Mouse (Mus musculus) urinary bladder, postnatal 4 days (tissue): Measurements from ENCODE around the gene Clk3.

Source experiments
- DNase-seq, 2 experiments: peaks; one replicate each; pipeline ENCODE4 v3.0.0; 2021 to 2022; ENCODE audit warnings: low spot score in 2 of 2

Clk3 gene

GRCm38 (mm10) chr9:57765364-57766351 lies at the start of gene Clk3:
Clk3 (minus strand) TSS chr9:57765860.
- DNase-seq = peak; percentile 55 to 69

DNA sequence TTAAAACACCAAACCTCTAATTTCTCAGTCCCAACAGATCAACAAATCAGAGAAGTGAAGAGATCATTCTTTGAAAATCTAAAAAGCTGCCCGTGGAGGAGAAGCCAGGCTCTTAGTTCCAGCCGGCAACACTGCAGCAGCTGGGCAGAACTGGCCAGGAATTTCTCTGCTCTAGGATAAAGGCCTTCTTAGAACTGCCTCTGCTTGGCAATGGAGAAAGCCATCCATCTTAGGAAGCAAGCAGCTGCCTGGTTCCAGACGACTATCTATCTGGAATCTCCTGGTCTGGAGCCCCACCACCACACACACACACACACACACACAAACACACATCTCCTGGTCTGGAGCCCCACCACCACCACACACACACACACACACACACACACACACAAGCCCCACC lies 49.2 kb upstream of the Clk3 start:
- DNase-seq = no peak

DNA sequence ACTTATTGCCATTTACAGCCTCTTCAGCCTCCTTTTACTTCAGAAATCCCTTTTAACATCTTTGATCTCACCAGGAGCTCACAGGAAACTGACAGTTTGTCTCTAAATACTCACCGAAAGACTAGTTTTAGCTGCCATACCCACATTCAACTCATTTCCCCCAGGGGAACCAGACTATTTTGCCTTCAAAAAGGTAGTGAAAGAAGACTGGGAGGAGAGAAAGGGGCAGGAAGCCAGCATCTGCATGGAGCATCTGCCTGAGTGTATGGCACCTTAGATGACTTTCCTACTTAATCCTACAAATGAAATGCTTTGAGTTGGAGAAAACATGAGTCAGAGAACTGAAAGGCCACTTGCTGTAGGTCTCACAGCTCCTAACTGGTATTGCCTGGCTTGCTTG lies 48.4 kb upstream of the Clk3 start:
- no peak for DNase-seq

DNA sequence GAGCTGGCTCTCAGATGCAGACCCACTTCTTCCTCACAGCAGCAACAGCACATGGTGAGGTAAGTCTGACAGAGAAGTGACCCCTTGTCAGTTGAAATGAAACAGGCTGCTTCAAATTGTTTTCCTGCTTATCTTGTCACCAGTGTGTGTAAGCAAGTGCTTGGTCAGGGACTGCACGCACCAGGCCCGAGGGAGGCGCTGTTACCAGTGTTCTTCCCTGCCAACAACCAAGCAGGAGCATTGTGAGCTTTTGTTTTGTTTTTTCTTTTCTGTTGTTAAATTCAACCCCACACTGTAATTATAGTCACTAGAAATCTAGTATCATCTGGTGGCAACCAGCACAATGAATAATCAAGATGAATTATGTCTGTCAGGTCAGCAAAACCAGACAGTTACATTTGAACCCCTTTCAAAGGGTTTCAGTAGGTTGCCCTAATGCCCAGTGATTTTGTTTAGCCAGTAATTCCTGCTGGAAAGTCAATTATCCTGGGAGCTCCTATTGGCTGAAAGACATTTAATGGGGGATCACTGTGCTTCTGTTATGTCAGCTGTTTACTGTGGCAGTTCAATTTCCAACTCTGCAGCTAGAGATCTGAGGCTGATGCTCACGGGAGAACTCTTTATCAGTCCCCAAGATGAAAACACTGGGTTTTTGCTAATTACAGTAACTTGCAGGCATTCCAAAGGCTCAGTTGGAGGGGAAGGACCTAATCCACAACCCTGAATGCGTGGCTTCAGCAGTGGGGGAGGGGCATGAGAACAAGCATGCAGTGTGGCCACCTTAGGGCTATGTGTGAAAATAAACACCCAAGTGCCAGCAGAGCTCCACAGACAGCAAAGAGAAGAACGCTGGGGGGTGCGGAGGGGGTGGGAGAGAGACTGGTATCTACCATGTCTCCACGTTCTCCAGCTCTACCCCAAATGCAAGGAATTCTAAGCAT lies 46.4 kb upstream of the Clk3 start:
- no peak for DNase-seq

DNA sequence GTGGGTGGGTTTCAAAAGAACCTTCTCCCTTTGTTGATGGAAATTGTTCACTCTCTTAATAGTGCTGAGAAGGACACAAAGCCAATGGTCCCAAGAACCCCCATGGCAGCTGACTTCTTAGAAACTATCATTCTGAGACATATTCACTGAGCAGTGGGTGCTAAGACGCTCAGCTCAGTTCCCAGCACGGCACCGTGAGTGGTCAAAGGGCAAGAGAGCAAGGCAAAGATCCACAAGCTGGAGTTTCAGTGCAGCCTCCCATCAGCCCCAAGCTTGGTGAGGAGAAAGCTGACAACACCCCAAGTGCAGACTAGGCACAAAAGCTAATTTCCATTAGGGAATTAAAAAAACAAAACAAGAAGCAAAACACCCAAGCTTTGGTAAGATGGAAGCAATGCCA lies 45.0 kb upstream of the Clk3 start:
- no peak for DNase-seq

DNA sequence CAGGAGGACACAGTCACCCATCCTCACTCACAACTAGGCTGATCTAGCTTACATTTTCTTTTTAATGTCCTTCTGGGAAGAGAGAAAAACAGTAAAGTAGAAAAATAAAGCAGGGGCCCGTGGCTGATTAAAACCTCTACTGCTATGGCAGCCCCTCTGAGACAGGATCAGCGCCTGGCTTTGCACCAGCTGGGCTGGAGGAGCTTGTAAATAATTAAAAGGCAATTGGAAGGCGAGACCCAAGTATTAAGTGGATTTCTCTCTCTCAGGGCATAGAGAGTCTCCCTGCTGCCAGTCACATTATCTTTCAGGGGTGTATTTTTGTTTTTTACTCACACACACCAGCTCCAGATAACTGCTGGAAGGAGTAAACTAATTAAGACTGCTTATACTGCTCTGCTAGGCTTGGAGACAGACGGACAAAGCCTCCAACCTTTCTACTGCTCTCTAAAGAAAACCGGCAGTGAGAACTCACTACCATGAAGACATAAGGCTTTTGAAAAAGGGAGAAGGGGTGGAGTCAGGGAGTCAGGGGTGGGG lies 43.2 kb upstream of the Clk3 start:
- DNase-seq = no peak

GRCm38 (mm10) chr9:57807174-57807651 lies 41.6 kb upstream of the Clk3 start:
- DNase-seq = no peak

GRCm38 (mm10) chr9:57806066-57806481 lies 40.4 kb upstream of the Clk3 start:
- DNase-seq = no peak

- no peak for DNase-seq
These were observed 39.6 kb upstream of the Clk3 start for GRCm38 (mm10) chr9:57805087-57805737.

GRCm38 (mm10) chr9:57803839-57804238 lies 38.2 kb upstream of the Clk3 start:
- DNase-seq = no peak

DNA sequence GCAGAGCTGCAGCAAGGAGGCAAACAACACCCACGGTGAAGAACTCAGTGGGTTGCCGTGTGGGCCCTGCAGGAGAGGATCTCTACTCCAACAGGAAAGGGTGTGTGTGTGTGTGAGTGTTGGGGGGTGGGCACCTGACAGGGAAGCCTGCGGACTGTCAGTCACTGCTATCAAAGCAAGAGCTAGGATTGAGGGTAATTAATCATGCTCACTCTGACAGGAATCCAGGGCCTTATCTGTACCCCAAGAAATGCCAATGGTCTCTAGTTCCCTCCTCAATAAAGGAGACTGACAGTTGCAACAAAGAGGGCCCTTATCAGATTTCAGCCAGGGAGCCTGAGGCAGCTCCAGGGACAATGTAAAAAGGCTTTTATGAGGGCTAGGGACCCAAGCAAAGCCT lies 37.4 kb upstream of the Clk3 start:
- no peak for DNase-seq

DNA sequence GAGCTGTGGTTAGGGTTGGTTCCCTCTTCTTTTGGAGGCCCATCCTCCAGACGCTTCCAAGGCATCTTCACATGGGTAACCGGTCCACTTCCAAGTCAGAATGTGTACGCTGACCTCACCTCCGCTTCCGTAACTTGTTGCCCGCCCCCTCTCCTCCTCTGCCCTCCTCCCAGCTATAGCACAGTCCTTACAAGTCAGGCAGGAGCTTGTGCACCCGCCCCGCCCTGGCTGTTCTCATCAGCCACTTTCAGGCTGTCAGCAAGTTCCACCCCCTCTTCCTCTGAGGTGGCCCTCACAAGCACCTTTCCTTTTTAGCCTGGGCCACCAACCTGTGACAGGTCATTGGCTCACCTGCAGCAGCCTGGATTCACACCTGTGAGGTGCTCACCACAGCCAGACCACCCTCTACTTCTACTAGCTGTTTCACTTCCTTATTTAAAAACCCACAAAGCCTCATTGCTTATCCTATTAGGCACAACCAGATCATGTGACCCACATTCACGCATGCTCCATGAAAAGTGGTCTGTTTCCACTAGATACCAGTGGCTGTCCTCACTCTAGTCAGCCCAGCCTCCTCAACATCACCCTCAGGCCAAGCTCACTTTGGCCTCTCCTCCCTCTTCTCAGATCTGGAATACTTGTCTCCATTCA lies 34.8 kb upstream of the Clk3 start:
- DNase-seq = no peak

DNA sequence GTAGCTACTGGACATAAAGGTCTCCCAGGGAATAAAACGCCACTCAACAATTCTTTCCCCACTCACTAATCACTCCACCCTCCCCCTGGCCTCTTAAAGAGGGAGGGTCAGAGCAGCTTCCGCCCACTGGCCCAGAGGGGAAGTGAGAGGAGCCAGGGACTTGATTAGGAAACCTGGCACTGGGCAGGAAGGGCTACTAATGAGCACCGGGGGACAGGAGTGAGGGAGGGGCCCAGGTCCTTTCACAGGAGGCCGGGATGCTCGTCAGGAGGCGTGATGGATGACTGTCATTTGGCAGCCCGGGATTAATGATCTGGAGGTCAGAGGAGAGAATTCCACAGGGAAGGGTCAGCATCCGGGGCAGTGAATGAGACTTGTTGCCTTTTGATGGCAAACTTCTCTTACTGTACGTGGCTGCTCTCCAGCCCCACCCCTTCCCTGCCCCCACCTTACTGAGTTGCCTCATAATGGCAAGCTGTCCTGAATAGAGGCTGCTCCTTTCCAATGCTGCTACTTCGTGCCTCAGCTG lies 33.1 kb upstream of the Clk3 start:
- no peak for DNase-seq

DNA sequence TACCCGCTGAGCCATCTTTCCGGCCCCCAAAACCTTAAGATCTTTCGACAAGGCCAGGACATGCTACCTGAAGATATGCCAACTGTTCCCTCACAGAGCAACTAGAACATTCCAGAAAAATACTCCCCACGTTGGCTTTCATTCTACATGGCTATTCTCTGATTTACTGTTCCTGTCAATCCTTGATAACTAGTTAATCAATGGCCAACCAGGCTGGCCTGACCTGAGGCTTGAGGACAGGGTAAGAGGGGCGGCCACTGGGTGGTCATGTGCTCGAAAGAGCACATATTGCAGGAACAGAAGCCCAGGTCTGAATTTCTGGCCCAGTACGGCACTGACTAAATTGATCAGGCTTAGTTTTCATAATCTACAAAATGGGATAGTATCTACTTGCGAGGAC lies 31.8 kb upstream of the Clk3 start:
- no peak for DNase-seq

DNA sequence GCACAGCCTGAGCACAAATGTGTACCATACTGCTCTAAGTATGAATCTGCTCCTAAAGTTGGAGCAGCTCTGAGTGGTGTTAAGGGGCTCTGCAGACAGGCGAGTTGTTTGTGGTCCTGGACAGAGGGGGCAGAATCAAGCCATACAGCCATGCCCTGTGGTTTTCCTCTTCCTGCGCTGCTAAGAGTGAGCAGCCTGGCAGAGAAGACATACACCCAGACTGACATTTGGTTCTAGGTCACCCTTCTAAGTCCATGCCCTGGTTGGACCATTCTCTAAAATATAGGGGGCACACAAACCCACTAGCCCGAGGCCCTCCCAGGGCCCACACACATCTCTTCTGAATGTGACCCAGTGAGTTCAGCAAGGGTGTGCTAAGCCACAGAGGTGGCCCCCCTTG lies 24.1 kb upstream of the Clk3 start:
- no peak for DNase-seq

GRCm38 (mm10) chr9:57782656-57783055 lies 17.0 kb upstream of the Clk3 start:
- DNase-seq = no peak

GRCm38 (mm10) chr9:57775736-57776135 lies 10.1 kb upstream of the Clk3 start:
- DNase-seq = no peak

DNA sequence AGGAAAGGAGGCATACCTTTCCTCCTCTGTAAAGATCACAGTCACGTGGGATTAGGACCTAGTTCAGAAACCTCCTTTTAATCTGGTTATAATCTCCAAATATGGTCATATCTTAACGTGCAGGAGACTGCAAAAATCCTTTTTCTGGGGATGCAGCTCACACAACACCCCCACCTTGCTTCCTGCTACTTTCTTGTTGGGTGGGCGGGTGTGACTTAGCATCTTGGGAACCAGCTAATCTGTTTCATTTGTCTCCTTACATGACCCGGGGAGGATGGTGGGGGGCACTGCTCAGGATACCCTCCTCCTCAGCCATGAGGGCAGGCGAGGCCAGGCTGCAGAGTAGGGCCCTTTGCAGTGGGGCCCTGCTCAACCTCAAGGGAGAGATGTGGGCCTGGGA lies 9.4 kb upstream of the Clk3 start:
- DNase-seq = no peak

GRCm38 (mm10) chr9:57774168-57774567 lies 8.5 kb upstream of the Clk3 start:
- no peak for DNase-seq

DNA sequence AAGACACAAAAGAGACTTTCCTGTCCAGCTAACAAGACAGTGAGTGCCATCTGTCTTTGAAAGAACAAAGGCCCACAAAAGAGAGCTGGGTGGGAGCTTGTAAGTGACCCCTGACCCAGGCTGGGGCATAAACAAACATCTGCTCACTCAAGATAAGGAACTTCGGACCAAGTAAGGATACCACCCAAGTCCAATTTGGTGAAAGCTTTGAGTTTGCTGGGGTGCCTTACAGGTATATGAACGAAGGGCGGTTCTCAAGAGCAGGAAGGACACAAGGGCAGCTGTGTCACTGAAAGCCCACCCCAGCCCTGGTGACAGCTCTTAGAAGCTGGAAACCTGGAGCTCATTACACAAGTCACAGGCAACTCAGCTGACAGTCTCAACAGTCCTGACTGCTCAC lies 8.1 kb upstream of the Clk3 start:
- no peak for DNase-seq

DNA sequence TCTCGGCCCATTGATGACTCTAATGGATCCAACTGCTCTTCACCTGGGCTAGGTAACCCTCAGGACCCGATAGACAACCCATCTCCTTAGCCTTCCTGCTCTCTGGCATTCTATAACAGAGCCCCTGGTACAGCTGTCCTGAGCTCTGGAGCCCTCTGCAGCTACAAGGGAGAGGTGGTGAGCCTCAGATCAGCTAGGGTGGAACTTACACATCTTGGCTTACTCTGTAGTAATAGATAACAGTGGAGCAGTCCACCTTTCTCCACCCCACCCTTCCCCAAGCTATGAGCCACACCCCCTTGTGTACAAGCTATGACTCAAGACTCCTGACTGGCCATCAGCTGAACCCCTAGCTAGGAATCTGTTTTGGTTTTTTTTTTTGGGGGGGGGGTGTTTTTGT lies 5.2 kb upstream of the Clk3 start:
- no peak for DNase-seq
